Mouse (Mus musculus): ENCODE results near the gene Frzb.
"Not testable (repeated sequence)": the region's sequence is repeated elsewhere in the genome, so short reads cannot be mapped to it uniquely, and the experiment has no call there.

The Frzb gene

GRCm38 (mm10) chr2:80447291-80447791 is at the start of gene Frzb:
Frzb (minus strand) TSS chr2:80447625.
- in situ Hi-C loops (cut with MboI; ENCODE audit: low sequenced_read_pairs): no loop called here

GRCm38 (mm10) chr2:80495304-80495703 is 47.9 kb upstream of the Frzb start:
- in situ Hi-C loops (cut with MboI; ENCODE audit: low sequenced_read_pairs): not testable (repeated sequence)

- in situ Hi-C loops (cut with MboI; ENCODE audit: low sequenced_read_pairs): no loop called here
These were observed 39.4 kb upstream of the Frzb start for GRCm38 (mm10) chr2:80486851-80487250.

- in situ Hi-C loops (cut with MboI; ENCODE audit: low sequenced_read_pairs): no loop called here
These were observed 37.5 kb upstream of the Frzb start for GRCm38 (mm10) chr2:80484951-80485350.

- in situ Hi-C loops (cut with MboI; ENCODE audit: low sequenced_read_pairs): no loop called here
These were observed 28.4 kb upstream of the Frzb start for GRCm38 (mm10) chr2:80475831-80476230.

GRCm38 (mm10) chr2:80474247-80474796 is 26.9 kb upstream of the Frzb start:
- in situ Hi-C loops (cut with MboI; ENCODE audit: low sequenced_read_pairs): no loop called here

GRCm38 (mm10) chr2:80465991-80466821 is 18.8 kb upstream of the Frzb start:
- in situ Hi-C loops (cut with MboI; ENCODE audit: low sequenced_read_pairs): no loop called here

- in situ Hi-C loops (cut with MboI; ENCODE audit: low sequenced_read_pairs): no loop called here
These were observed 14.4 kb upstream of the Frzb start for GRCm38 (mm10) chr2:80461827-80462226.

GRCm38 (mm10) chr2:80448231-80448630 is 806 bp upstream of the Frzb start:
- in situ Hi-C loops (cut with MboI; ENCODE audit: low sequenced_read_pairs): no loop called here

- in situ Hi-C loops (cut with MboI; ENCODE audit: low sequenced_read_pairs): no loop called here
These were observed 895 bp downstream of the Frzb start for GRCm38 (mm10) chr2:80446308-80447151.

- in situ Hi-C loops (cut with MboI; ENCODE audit: low sequenced_read_pairs): no loop called here
These were observed 1.5 kb downstream of the Frzb start for GRCm38 (mm10) chr2:80445926-80446307.

GRCm38 (mm10) chr2:80445491-80445890 is 1.9 kb downstream of the Frzb start:
- in situ Hi-C loops (cut with MboI; ENCODE audit: low sequenced_read_pairs): no loop called here

GRCm38 (mm10) chr2:80444418-80445365 is 2.7 kb downstream of the Frzb start:
- in situ Hi-C loops (cut with MboI; ENCODE audit: low sequenced_read_pairs): no loop called here

- in situ Hi-C loops (cut with MboI; ENCODE audit: low sequenced_read_pairs): no loop called here
These were observed 3.5 kb downstream of the Frzb start for GRCm38 (mm10) chr2:80443962-80444361.

GRCm38 (mm10) chr2:80441386-80441785 is 6.0 kb downstream of the Frzb start:
- in situ Hi-C loops (cut with MboI; ENCODE audit: low sequenced_read_pairs): no loop called here

- in situ Hi-C loops (cut with MboI; ENCODE audit: low sequenced_read_pairs): no loop called here
These were observed 8.6 kb downstream of the Frzb start for GRCm38 (mm10) chr2:80438854-80439253.

- in situ Hi-C loops (cut with MboI; ENCODE audit: low sequenced_read_pairs): no loop called here
These were observed 10.0 kb downstream of the Frzb start for GRCm38 (mm10) chr2:80437401-80437800.

- in situ Hi-C loops (cut with MboI; ENCODE audit: low sequenced_read_pairs): no loop called here
These were observed 12.4 kb downstream of the Frzb start for GRCm38 (mm10) chr2:80434783-80435572.

- in situ Hi-C loops (cut with MboI; ENCODE audit: low sequenced_read_pairs): no loop called here
These were observed 14.1 kb downstream of the Frzb start for GRCm38 (mm10) chr2:80433254-80433876.

Data from CH12F3 (cell line).